Mouse (Mus musculus) testis, adult 2 months (tissue): ENCODE measurements around the gene Ctf2.

ENCODE experiments used
- CTCF ChIP-seq: fragments of 200-500 bp; IDR thresholded peaks from 2 replicates; pipeline ENCODE4 v1.5.1; 2012; ENCODE audit warnings: low read depth, mild to moderate bottlenecking, inconsistent platforms, low read length, moderate library complexity; ENCODE audit not compliant: control insufficient read depth, insufficient read depth, insufficient replicate concordance
- POLR2A ChIP-seq: fragments of 200-500 bp; IDR thresholded peaks from 2 replicates; pipeline ENCODE4 v1.6.1; 2012; ENCODE audit warnings: low read depth, mild to moderate bottlenecking, inconsistent platforms, low read length, moderate library complexity; ENCODE audit not compliant: control insufficient read depth

DNA sequence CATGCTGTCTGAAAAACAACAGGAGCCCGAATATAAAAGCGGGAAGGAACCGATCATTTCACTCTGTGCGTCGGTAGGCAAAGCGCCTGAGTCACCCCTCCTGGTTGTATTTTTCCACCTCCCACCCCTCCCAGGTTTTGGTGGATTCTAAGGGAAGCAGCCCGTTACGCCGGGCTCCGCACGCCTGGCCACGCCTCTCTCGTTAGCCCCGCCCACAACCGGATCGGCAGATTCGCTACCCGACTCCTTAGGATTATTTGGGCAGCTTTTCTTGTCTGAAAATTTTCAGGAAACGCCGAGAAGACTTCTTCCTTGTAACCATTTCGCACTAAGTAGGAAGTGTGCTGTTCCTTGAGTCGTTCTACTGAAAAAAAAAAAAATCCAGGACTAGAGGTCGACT, 44.5 kb upstream of the Ctf2 start, which contains the start of gene Setd1a:
- no peak; the same call in 1 of the 2 replicates for TF ChIP-seq POLR2A
- TF ChIP-seq CTCF: no peak
